Mouse (Mus musculus): ENCODE results near the gene Cep41.

- TF ChIP-seq CTCF (IDR thresholded peaks at IDR 0.05; ENCODE audit: low read depth) (no peak), EP300 (optimal IDR thresholded peaks at IDR 0.05) (no peak)
Measured at GRCm38 (mm10) chr6:30734988-30735727, 41.6 kb upstream of the Cep41 start.

All from stomach, postnatal 0 days (tissue).